8 mouse cellular contexts compared by ENCODE assay signal in genomic region chr19:4440222-4440621, GRCm38 (mm10). TPM values are rescaled to one million over a fixed set of nuclear protein-coding genes. Genes with fewer than 3 reads are reported as not detected.
A peak's percentile ranks its signal among the peaks of the same experiment; 100 is the strongest.
DNase-seq lines count a peak whose midpoint lies in the region; ATAC-seq lines count a peak whose summit lies in the region.

No protein-coding gene starts in this region.

- peaks cover 29% of the 10 kb centered on the region for H3K27me3 ChIP-seq in forebrain, embryonic 13.5 days

- H3K4me3 ChIP-seq in forebrain, embryonic 13.5 days, result no peak overlapping the region; the same call in 1 of the 2 replicates

- H3K27ac ChIP-seq in forebrain, embryonic 13.5 days, result no peak overlapping the region

- H3K4me2 ChIP-seq in forebrain, embryonic 13.5 days, result peak overlapping the region; percentile 86

- no peak for ATAC-seq in forebrain, embryonic 13.5 days

- no peaks in the 10 kb centered on the region for H3K36me3 ChIP-seq in forebrain, embryonic 13.5 days (ENCODE audit: poor library complexity, severe bottlenecking)

- no peaks in the 10 kb centered on the region for H3K9me3 ChIP-seq in forebrain, embryonic 13.5 days (replicated peaks)

- WGBS in forebrain, embryonic 13.5 days, result 10% methylated on average over 8 of the region's 8 CpGs

- no peak overlapping the region for H3K9ac ChIP-seq in forebrain, embryonic 13.5 days

- peaks cover 22% of the 10 kb centered on the region for H3K4me1 ChIP-seq in forebrain, embryonic 13.5 days

- peak; percentile 69 for DNase-seq in urinary bladder, postnatal 14 days (ENCODE audit: low spot score)
- DNase-seq in urinary bladder, postnatal 4 days (ENCODE audit: low spot score in 2 of 2), result no peak
- DNase-seq in kidney, postnatal 10 days, result peak; percentile 83
- DNase-seq in lung, postnatal 4 days, result peak; percentile 57 to 64
- no peak for DNase-seq in cerebellum, adult 8-10 months
- no peak for DNase-seq in left cerebral cortex, adult 11 months (ENCODE audit: low spot score)
- DNase-seq in spleen, adult 12 weeks (ENCODE audit: low spot score), result no peak

RNA-seq across cellular contexts. Expression of gene Rhod, which starts 1.0 kb away (rescaled TPM):
- 5.5 and 6.6 TPM in 2 replicates for polyA plus RNA-seq in forebrain, embryonic 13.5 days (2015; fragmentation: Nextera tagmentation; extraction: Ambion mirVana)

RNA-seq across cellular contexts. Expression of gene Syt12, which starts 37.0 kb away (rescaled TPM):
- 1.0 and 1.3 TPM in 2 replicates for polyA plus RNA-seq in forebrain, embryonic 13.5 days (2015; fragmentation: Nextera tagmentation; extraction: Ambion mirVana)

RNA-seq across cellular contexts. Expression of gene Kdm2a, which starts 42.1 kb away (rescaled TPM):
- polyA plus RNA-seq in forebrain, embryonic 13.5 days (2015; fragmentation: Nextera tagmentation; extraction: Ambion mirVana), result 38.8 and 43.9 TPM in 2 replicates

RNA-seq across cellular contexts. Expression of gene 2010003K11Rik, which starts 58.2 kb away (rescaled TPM):
- not detected in 2 replicates for polyA plus RNA-seq in forebrain, embryonic 13.5 days (2015; fragmentation: Nextera tagmentation; extraction: Ambion mirVana)

Comparison
In these comparisons a context has a peak if more than half of its experiments do, and no peak if none do; other contexts are left out.
1. DNase-seq: peak in urinary bladder, postnatal 14 days (single experiment), kidney, postnatal 10 days (single experiment) and lung, postnatal 4 days (2 of 2); none in urinary bladder, postnatal 4 days (0 of 2), cerebellum, adult 8-10 months (single experiment), left cerebral cortex, adult 11 months (single experiment) and spleen, adult 12 weeks (single experiment).